Mouse (Mus musculus) naive thymus-derived CD4-positive, alpha-beta T cell, adult 2 months (primary cell): Measurements from ENCODE around the gene Cby3.
"Not testable (repeated sequence)": the region's sequence is repeated elsewhere in the genome, so short reads cannot be mapped to it uniquely, and the experiment has no call there.

Experiments used
- DNase-seq: peaks from one replicate; pipeline ENCODE4 v3.0.0-alpha.2; 2011; ENCODE audit warnings: low read depth

The Cby3 gene

DNA sequence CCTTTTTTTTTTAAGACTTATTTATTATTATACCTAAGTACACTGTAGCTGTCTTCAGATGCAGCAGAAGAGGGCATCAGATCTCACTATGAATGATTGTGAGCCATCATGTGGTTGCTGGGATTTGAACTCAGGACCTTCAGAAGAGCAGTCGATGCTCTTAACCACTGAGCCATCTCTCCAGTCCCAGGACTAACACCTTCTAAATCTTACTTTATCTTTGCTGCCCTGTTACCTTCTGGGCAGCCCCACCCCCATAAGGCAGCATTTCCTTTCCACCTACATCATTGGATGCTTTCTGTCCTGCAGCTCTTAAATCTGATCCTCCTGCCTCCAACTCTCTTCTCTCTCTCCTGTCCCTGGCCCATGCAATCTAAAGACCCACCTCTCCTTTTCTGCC, 7.0 kb downstream of the Cby3 start:
- not testable (repeated sequence) for DNase-seq

- DNase-seq, result peak; percentile 89
These were observed 10.3 kb downstream of the Cby3 start for GRCm38 (mm10) chr11:50364548-50364947.

GRCm38 (mm10) chr11:50365322-50365721, 11.1 kb downstream of the Cby3 start:
- DNase-seq, result no peak

- DNase-seq, result no peak
These were observed 13.3 kb downstream of the Cby3 start for GRCm38 (mm10) chr11:50367531-50367930.

DNA sequence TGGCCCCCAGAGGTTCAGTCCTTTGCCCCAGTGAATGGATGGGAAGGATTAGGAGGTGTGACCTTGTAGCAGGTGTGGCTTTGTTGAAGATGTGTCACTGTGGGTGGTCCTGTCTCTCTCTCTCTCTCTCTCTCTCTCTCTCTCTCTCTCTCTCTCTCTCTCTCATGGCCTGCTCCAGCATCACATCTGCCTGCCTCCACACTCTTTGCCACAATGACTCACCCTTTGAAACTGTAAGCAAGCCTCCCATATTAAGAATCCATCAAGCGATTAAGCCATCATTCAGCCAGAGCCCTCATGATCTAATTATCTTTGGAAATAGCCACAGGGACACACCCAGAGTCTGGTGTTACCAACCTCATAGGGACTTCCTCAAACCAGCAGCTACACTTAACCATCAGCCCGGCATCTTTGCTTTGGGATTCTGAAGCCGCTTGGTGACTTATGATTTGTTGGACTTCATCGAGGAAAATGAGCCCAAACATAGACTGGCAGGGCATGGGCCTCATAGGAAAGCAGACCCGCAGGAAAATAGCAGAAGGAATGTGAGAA, 15.2 kb downstream of the Cby3 start:
- no peak for DNase-seq

DNA sequence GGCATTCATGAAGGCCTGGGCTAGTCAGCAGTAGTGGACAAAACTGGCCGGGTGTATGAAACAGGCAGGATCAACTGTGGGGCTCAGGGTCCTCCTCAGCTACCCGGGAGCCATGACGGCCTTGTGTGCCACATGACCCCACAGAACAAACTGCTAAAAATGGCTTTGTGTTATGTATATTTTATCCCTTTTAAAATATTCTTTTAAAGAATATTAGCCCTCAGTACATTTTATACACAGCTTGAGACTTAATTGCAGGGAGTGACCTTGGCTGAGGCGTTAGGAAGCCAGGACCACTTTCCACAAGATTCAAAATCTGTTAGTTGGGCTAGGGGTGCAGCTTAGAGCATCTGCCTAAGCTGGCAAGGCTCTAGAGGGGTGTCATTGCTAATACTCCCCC, 16.7 kb downstream of the Cby3 start:
- DNase-seq, result no peak

DNA sequence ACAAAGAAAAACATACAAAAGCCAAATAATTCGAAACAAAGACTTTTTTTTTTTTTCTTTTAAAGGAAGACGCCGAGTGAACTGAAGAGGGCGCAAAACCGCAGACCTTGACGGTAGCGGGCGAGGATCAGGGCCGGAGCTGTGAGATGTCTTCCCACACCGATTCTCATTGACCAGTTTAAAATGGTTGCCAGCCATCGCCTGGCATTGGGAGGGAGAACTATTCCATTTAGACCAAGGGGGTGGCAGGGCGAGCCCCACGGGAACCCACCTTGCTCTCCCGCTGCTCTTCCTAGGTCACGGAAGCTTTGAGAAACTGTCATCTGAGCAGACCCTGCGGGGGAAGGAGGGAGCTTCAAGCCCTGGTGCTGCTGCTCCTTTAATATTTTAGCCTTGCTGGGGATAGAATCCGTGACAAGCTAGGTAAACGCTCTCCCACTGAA, 17.2 kb downstream of the Cby3 start:
- DNase-seq, result peak; percentile 82

DNA sequence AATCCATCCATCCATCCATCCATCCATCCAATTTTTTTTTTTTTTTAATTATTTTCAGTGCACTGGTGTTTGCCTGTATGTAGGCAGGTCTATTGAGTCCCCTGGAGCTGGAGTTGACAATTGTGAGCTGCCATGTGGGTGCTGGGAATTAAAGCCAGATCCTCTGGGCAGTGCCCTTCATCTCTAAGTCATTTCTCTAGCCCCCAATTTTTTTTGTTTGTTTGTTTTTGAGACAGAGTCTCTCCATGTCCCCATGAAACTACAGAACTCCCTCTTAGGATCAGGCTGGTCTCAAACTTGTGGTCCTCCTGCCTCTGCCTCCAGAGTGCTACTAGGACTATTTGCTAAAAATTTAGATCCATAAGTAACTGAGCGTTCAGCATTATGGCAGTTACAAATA, 17.6 kb downstream of the Cby3 start:
- no peak for DNase-seq

GRCm38 (mm10) chr11:50373086-50373485, 18.8 kb downstream of the Cby3 start:
- no peak for DNase-seq

DNA sequence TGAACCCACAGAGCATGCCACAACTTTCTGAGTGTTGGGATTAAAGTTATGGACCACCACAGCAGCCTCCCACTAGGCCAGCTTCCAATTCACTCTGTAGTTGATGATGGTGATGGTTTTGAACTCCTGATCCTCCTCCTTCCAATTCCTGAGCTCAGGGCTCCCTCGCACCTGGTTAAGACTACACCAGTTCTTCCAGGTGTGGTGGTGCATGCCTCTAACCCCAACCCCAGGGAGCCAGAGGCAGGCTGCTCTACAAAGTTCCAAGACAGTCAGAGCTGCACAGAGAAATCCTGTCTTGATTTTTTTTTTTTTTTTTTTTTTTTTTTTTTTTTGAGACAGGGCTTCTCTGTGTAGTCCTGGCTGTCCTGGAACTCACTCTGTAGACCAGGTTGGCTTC, 19.4 kb downstream of the Cby3 start:
- DNase-seq, result no peak

GRCm38 (mm10) chr11:50374286-50375015, 20.2 kb downstream of the Cby3 start:
- DNase-seq, result no peak

DNA sequence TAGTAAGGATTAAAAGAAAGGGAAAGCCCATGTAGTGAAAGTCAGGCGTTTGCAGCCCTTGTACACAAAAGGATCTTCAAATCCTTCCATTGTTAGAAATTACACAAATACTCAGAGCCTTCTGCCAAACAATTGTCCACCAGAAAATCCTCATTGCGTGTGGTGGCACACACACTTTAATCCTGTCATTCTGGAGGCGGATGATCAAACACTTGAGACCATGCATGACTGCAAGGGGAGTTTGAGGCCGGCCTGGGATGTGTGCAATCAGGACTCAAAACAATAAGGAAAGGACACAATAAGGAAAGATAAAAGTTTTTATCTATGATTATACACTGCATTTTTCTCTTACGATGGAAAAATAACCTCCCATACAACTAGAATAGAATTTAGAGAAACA, 21.2 kb downstream of the Cby3 start:
- no peak for DNase-seq

GRCm38 (mm10) chr11:50376156-50376790, 22.0 kb downstream of the Cby3 start:
- peak; percentile 68 for DNase-seq

GRCm38 (mm10) chr11:50376911-50377891, 22.9 kb downstream of the Cby3 start, which contains the start of gene Hnrnph1:
TSS of gene Hnrnph1 (plus strand) at chr11:50376990.
- peak; percentile 99 for DNase-seq

DNA sequence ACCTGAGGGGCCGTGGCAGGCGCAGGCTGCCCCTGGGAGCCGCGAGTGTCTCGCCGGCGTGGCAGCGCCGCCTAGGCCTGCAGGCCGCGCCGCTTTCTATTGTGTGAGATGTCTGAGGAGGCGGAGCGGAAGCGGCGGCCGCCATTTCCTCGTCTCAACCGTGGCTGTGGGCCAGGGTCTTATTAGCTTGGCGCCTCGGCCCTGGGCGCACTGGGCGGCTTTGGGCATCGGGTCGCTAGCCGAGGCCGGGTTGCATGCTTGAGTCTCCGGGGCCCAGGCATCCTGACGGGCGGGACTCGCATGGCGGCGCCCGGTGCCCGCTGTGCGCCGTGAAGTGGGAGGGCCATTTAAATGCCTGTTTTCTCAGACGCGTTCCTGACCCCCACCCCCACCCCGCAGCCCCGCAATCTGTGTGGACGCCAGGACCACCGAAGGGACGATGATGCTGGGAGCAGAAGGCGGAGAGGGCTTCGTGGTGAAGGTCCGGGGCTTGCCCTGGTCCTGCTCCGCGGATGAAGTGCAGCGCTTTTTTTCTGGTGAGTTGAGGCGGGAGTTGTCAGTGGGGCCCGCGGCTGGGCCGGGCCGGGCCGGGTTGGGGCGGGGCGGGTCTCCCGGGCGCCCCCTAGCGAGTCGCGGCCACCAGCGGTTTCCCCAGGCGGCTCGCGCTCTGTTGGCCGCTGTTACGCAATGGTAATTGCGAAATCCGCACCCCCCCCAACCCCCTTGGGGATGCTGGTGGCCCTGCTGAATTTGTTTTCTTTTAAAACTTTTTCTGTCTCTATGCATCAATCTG, 23.8 kb downstream of the Cby3 start:
- DNase-seq, result peak; percentile 91

GRCm38 (mm10) chr11:50379023-50379752, 24.9 kb downstream of the Cby3 start:
- DNase-seq, result peak; percentile 33

- no peak for DNase-seq
These were observed 27.0 kb downstream of the Cby3 start for GRCm38 (mm10) chr11:50381311-50381710.

GRCm38 (mm10) chr11:50387167-50387679, 33.0 kb downstream of the Cby3 start:
- peak; percentile 41 for DNase-seq

- no peak for DNase-seq
These were observed 33.4 kb downstream of the Cby3 start for GRCm38 (mm10) chr11:50387697-50388096.

GRCm38 (mm10) chr11:50388217-50388929, 34.1 kb downstream of the Cby3 start:
- peak; percentile 37 for DNase-seq
